In genomic region chr11:79856376-79856775, GRCm38 (mm10) we compare ENCODE assay signal across 15 mouse cellular contexts.
"Had no signal": no experiment of that assay in that cellular context is flagged by ENCODE, and none has a peak within 500 bp of the region (broad histone marks: within the 10 kb centered on the region; RNA-seq: fewer than 3 reads in every experiment).

No protein-coding gene starts in this region.

- H3K4me3 ChIP-seq: layer of hippocampus, adult 2 months; limb, embryonic 15.5 days; liver, embryonic 12.5 days; myocyte; neural tube, embryonic 15.5 days had no signal

- H3K4me2 ChIP-seq: limb, embryonic 15.5 days; liver, embryonic 12.5 days; neural tube, embryonic 15.5 days had no signal

- H3K9ac ChIP-seq: limb, embryonic 15.5 days; liver, embryonic 12.5 days; neural tube, embryonic 15.5 days had no signal

- H3K27ac ChIP-seq: kidney, postnatal 0 days; layer of hippocampus, adult 2 months; limb, embryonic 15.5 days; liver, embryonic 12.5 days; neural tube, embryonic 15.5 days had no signal

- H3K36me3 ChIP-seq: limb, embryonic 15.5 days; liver, embryonic 12.5 days; neural tube, embryonic 15.5 days had no signal

- ATAC-seq: liver, embryonic 12.5 days had no signal

- H3K27me3 ChIP-seq: neural tube, embryonic 15.5 days had no signal

- H3K4me1 ChIP-seq: liver, embryonic 12.5 days; neural tube, embryonic 15.5 days had no signal

- DNase-seq: kidney, adult 11 months; kidney, adult 9 months; kidney, postnatal 36 days; midbrain, embryonic 14.5 days; right cerebral cortex, adult 18-20 months; right cerebral cortex, postnatal 4 days; spleen, adult 18-20 months; thymus, adult 18-20 months; thymus, postnatal 25 days had no signal

- H3K9me3 ChIP-seq: limb, embryonic 15.5 days; liver, embryonic 12.5 days; neural tube, embryonic 15.5 days had no signal
